ENCODE assay signal across 10 mouse cellular contexts in the genomic region with DNA sequence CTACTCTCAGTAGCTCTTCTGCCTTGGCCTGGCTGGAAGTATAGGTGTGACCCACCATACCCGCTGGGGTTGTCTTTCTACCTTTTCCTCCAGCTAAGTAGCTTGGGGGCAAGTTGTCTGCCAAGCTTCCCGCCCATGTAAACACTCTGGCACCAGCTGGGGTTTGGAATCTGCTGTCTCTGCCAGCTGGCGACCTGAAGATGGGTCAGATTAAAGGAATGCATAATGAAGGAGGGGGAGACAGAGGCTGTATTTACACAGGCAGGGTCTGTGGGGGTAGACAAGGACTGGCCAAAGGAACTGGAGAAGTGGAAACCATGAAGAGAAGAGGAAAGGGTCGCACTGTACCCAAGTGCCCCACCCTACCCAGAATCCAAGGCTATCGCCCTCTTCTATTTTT. TPM values are rescaled to one million over a fixed set of nuclear protein-coding genes. Genes with fewer than 3 reads are reported as not detected.
DNase-seq lines count a peak whose midpoint lies in the region; ATAC-seq lines count a peak whose summit lies in the region.
"Had no signal": no experiment of that assay in that cellular context is flagged by ENCODE, and none has a peak within 500 bp of the region (broad histone marks: within the 10 kb centered on the region; RNA-seq: fewer than 3 reads in every experiment).

No protein-coding gene starts in this region.

- peak overlapping the region; percentile 9 for H3K9ac ChIP-seq in heart, embryonic 13.5 days
- no peak overlapping the region for H3K9ac ChIP-seq in hindbrain, embryonic 15.5 days
- H3K9ac ChIP-seq in neural tube, embryonic 15.5 days (replicated peaks) = no peak overlapping the region
- H3K9ac ChIP-seq: liver, embryonic 13.5 days had no signal

- H3K4me3 ChIP-seq in heart, embryonic 13.5 days = no peak overlapping the region
- no peak overlapping the region for H3K4me3 ChIP-seq in hindbrain, embryonic 15.5 days
- no peak overlapping the region for H3K4me3 ChIP-seq in neural tube, embryonic 15.5 days (replicated peaks)
- H3K4me3 ChIP-seq: liver, embryonic 13.5 days had no signal

- peaks cover 5% of the 10 kb centered on the region; the same call in 1 of the 2 replicates for H3K36me3 ChIP-seq in heart, embryonic 13.5 days
- H3K36me3 ChIP-seq in hindbrain, embryonic 15.5 days = no peaks in the 10 kb centered on the region
- no peaks in the 10 kb centered on the region for H3K36me3 ChIP-seq in neural tube, embryonic 15.5 days
- H3K36me3 ChIP-seq: G1E; liver, embryonic 13.5 days had no signal

- DNase-seq in heart, postnatal 4 days = no peak
- peak; percentile 22 for DNase-seq in right cerebral cortex, postnatal 4 days
- DNase-seq in right cerebral cortex, postnatal 25 days = no peak
- no peak for DNase-seq in yolk sac, embryonic 10.5 days (ENCODE audit: low spot score)
- DNase-seq in adrenal gland, postnatal 4 days (ENCODE audit: low spot score in 2 of 2) = no peak
- DNase-seq: liver, embryonic 13.5 days had no signal

- 50% methylated on average over 5 of the region's 5 CpGs for WGBS in heart, embryonic 13.5 days
- WGBS in hindbrain, embryonic 15.5 days = 30% methylated on average over 5 of the region's 5 CpGs
- 48% methylated on average over 5 of the region's 5 CpGs for WGBS in neural tube, embryonic 15.5 days

- no peaks in the 10 kb centered on the region for H3K9me3 ChIP-seq in heart, embryonic 13.5 days
- H3K9me3 ChIP-seq in hindbrain, embryonic 15.5 days = no peaks in the 10 kb centered on the region
- H3K9me3 ChIP-seq in neural tube, embryonic 15.5 days (replicated peaks) = no peaks in the 10 kb centered on the region
- H3K9me3 ChIP-seq: G1E; liver, embryonic 13.5 days had no signal

- H3K4me1 ChIP-seq in heart, embryonic 13.5 days = peaks cover 53% of the 10 kb centered on the region
- H3K4me1 ChIP-seq in hindbrain, embryonic 15.5 days (replicated peaks) = peaks cover 21% of the 10 kb centered on the region; the same call in 1 of the 2 replicates
- peaks cover 23% of the 10 kb centered on the region for H3K4me1 ChIP-seq in neural tube, embryonic 15.5 days

- H3K27ac ChIP-seq in heart, embryonic 13.5 days (replicated peaks) = peak overlapping the region; percentile 56; the same call in 1 of the 2 replicates
- H3K27ac ChIP-seq in hindbrain, embryonic 15.5 days (replicated peaks) = no peak overlapping the region
- peak overlapping the region; percentile 35; the same call in 1 of the 2 replicates for H3K27ac ChIP-seq in neural tube, embryonic 15.5 days (replicated peaks)
- H3K27ac ChIP-seq: liver, embryonic 13.5 days had no signal

- no peaks in the 10 kb centered on the region for H3K27me3 ChIP-seq in heart, embryonic 13.5 days (replicated peaks)
- H3K27me3 ChIP-seq in hindbrain, embryonic 15.5 days = no peaks in the 10 kb centered on the region
- no peaks in the 10 kb centered on the region for H3K27me3 ChIP-seq in neural tube, embryonic 15.5 days (replicated peaks)
- H3K27me3 ChIP-seq: liver, embryonic 13.5 days had no signal

- ATAC-seq in heart, embryonic 13.5 days (ENCODE audit: extremely low read depth, insufficient number of reproducible peaks, low FRiP score, low TSS enrichment) = no peak
- ATAC-seq in hindbrain, embryonic 15.5 days (ENCODE audit: low FRiP score, low read depth) = peak; percentile 80
- peak; percentile 66; the same call in 1 of the 2 replicates for ATAC-seq in neural tube, embryonic 15.5 days (ENCODE audit: low FRiP score)

- peak overlapping the region; percentile 27; the same call in 1 of the 2 replicates for H3K4me2 ChIP-seq in heart, embryonic 13.5 days
- no peak overlapping the region for H3K4me2 ChIP-seq in hindbrain, embryonic 15.5 days
- no peak overlapping the region for H3K4me2 ChIP-seq in neural tube, embryonic 15.5 days
- H3K4me2 ChIP-seq: liver, embryonic 13.5 days had no signal

RNA-seq across cellular contexts. Expression of gene Tram2, which starts 26.4 kb away (rescaled TPM):
- polyA plus RNA-seq in heart, embryonic 13.5 days (2015; fragmentation: Nextera tagmentation; extraction: Ambion mirVana) = 4.3 and 4.4 TPM in 2 replicates
- 10 to 100 TPM; 13.2 to 14.6 TPM for total RNA-seq in heart, postnatal 4 days (2021)
- polyA plus RNA-seq in hindbrain, embryonic 15.5 days (2015; fragmentation: Nextera tagmentation; extraction: Ambion mirVana) = 2.1 and 2.2 TPM in 2 replicates
- 2.2 and 3.1 TPM in 2 replicates for polyA plus RNA-seq in neural tube, embryonic 15.5 days (2015; fragmentation: Nextera tagmentation; extraction: Ambion mirVana)
- total RNA-seq in adrenal gland, postnatal 4 days (2021) = 10 to 100 TPM; 12.2 to 14.2 TPM
